Mouse (Mus musculus) adrenal gland, postnatal 10 days (tissue): ENCODE data around the gene Nedd9. TPM values are rescaled to one million over a fixed set of nuclear protein-coding genes. Genes with fewer than 3 reads are reported as not detected.

Experiments
- DNase-seq: peaks from one replicate; pipeline ENCODE4 v3.0.0; 2021; ENCODE audit warnings: mixed read lengths
- total RNA-seq, 2 experiments: library from RNA; stranded (reverse); gene quantifications; 2 replicates each; pipeline ENCODE4 v1.2.3; 2021

Nedd9 gene
- total RNA-seq, 2 experiments from 2014 or later: 21.4 to 32.6 TPM

- no peak for DNase-seq
Measured at GRCm38 (mm10) chr13:41410191-41411074, 76.7 kb downstream of the Nedd9 start.

- no peak for DNase-seq
Measured at GRCm38 (mm10) chr13:41409291-41409690, 77.9 kb downstream of the Nedd9 start.

- DNase-seq: no peak
Measured at GRCm38 (mm10) chr13:41408374-41408952, 78.7 kb downstream of the Nedd9 start.

GRCm38 (mm10) chr13:41405009-41405408 is 82.2 kb downstream of the Nedd9 start:
- peak; percentile 50 for DNase-seq

- peak; percentile 63 for DNase-seq
Measured at GRCm38 (mm10) chr13:41403838-41404237, 83.3 kb downstream of the Nedd9 start.

GRCm38 (mm10) chr13:41402441-41403003 is 84.6 kb downstream of the Nedd9 start:
- DNase-seq: no peak

GRCm38 (mm10) chr13:41401775-41402174 is 85.4 kb downstream of the Nedd9 start:
- no peak for DNase-seq

GRCm38 (mm10) chr13:41400289-41400688 is 86.9 kb downstream of the Nedd9 start:
- DNase-seq: no peak

GRCm38 (mm10) chr13:41392191-41392590 is 95.0 kb downstream of the Nedd9 start:
- DNase-seq: peak; percentile 26

GRCm38 (mm10) chr13:41390698-41391097 is 96.5 kb downstream of the Nedd9 start:
- no peak for DNase-seq

GRCm38 (mm10) chr13:41386581-41386980 is 100.6 kb downstream of the Nedd9 start:
- peak; percentile 38 for DNase-seq

GRCm38 (mm10) chr13:41384896-41385295 is 102.3 kb downstream of the Nedd9 start:
- no peak for DNase-seq

GRCm38 (mm10) chr13:41382635-41383034 is 104.5 kb downstream of the Nedd9 start:
- no peak for DNase-seq

GRCm38 (mm10) chr13:41381806-41382546 is 105.2 kb downstream of the Nedd9 start:
- no peak for DNase-seq

GRCm38 (mm10) chr13:41381041-41381805 is 105.9 kb downstream of the Nedd9 start:
- no peak for DNase-seq

- no peak for DNase-seq
Measured at GRCm38 (mm10) chr13:41379951-41380465, 107.2 kb downstream of the Nedd9 start.

GRCm38 (mm10) chr13:41378462-41378861 is 108.7 kb downstream of the Nedd9 start:
- no peak for DNase-seq

- DNase-seq: no peak
Measured at GRCm38 (mm10) chr13:41377856-41378255, 109.3 kb downstream of the Nedd9 start.

GRCm38 (mm10) chr13:41377011-41377431 is 110.1 kb downstream of the Nedd9 start:
- no peak for DNase-seq

GRCm38 (mm10) chr13:41376111-41376510 is 111.1 kb downstream of the Nedd9 start:
- DNase-seq: no peak

GRCm38 (mm10) chr13:41375696-41376095 is 111.5 kb downstream of the Nedd9 start:
- no peak for DNase-seq
